Mouse (Mus musculus): ENCODE data around the gene Hist1h3b. TPM values are rescaled to one million over a fixed set of nuclear protein-coding genes. Genes with fewer than 3 reads are reported as not detected.
A peak's percentile ranks its signal among the peaks of the same experiment; 100 is the strongest.

Gene Hist1h3b
- polyA plus RNA-seq, 1 experiment from 2014 or later: 15.4 TPM

- DNase-seq (ENCODE audit: low spot score) (peak; percentile 69), ATAC-seq (replicated peaks; ENCODE audit: low FRiP score) (peak; percentile 91)
- 0 out of 2 replicates have a peak, but pooled peaks cover 2% of the 10 kb centered on the region for H3K4me1 ChIP-seq (replicated peaks; ENCODE audit: control insufficient read depth, insufficient read depth, low read length)
- no peak overlapping the region for H3K9ac ChIP-seq (ENCODE audit: low read length)
- H3K27ac ChIP-seq (ENCODE audit: low read depth, low read length): no peak overlapping the region
- peak overlapping the region; percentile 26; the same call in 1 of the 2 replicates for H3K4me2 ChIP-seq (ENCODE audit: low read depth, low read length, severe bottlenecking)
- H3K9me3 ChIP-seq (ENCODE audit: control insufficient read depth, low read length): no peaks in the 10 kb centered on the region
- no peaks in the 10 kb centered on the region for H3K36me3 ChIP-seq (ENCODE audit: control insufficient read depth, insufficient read depth, low read length)
- 26% methylated on average over 21 of the region's 21 CpGs for WGBS
- no peak overlapping the region for H3K4me3 ChIP-seq (ENCODE audit: low read depth, low read length)
- H3K27me3 ChIP-seq (ENCODE audit: control insufficient read depth, insufficient read depth, low read length): no peaks in the 10 kb centered on the region
These were observed 20.7 kb downstream of the Hist1h3b start for GRCm38 (mm10) chr13:23772561-23773313.

GRCm38 (mm10) chr13:23778339-23778738, 26.3 kb downstream of the Hist1h3b start:
- H3K4me3 ChIP-seq (ENCODE audit: low read depth, low read length): no peak overlapping the region
- H3K4me1 ChIP-seq (replicated peaks; ENCODE audit: control insufficient read depth, insufficient read depth, low read length): no peaks in the 10 kb centered on the region
- DNase-seq (ENCODE audit: low spot score): no peak
- H3K36me3 ChIP-seq (ENCODE audit: control insufficient read depth, insufficient read depth, low read length): no peaks in the 10 kb centered on the region
- H3K27me3 ChIP-seq (ENCODE audit: control insufficient read depth, insufficient read depth, low read length): no peaks in the 10 kb centered on the region
- H3K9ac ChIP-seq (ENCODE audit: low read length): no peak overlapping the region
- H3K9me3 ChIP-seq (ENCODE audit: control insufficient read depth, low read length): no peaks in the 10 kb centered on the region
- no peak overlapping the region for H3K4me2 ChIP-seq (ENCODE audit: low read depth, low read length, severe bottlenecking)
- no peak overlapping the region for H3K27ac ChIP-seq (ENCODE audit: low read depth, low read length)
- 89% methylated on average over 7 of the region's 7 CpGs for WGBS
- ATAC-seq (replicated peaks; ENCODE audit: low FRiP score): no peak

- Histone ChIP-seq H3K36me3 (ENCODE audit: control insufficient read depth, insufficient read depth, low read length) (no peaks in the 10 kb centered on the region), H3K9me3 (ENCODE audit: control insufficient read depth, low read length) (no peaks in the 10 kb centered on the region), H3K9ac (ENCODE audit: low read length) (no peak overlapping the region), H3K4me1 (replicated peaks; ENCODE audit: control insufficient read depth, insufficient read depth, low read length) (no peaks in the 10 kb centered on the region), H3K4me2 (ENCODE audit: low read depth, low read length, severe bottlenecking) (no peak overlapping the region), H3K4me3 (ENCODE audit: low read depth, low read length) (no peak overlapping the region), H3K27me3 (ENCODE audit: control insufficient read depth, insufficient read depth, low read length) (no peaks in the 10 kb centered on the region), H3K27ac (ENCODE audit: low read depth, low read length) (no peak overlapping the region)
- ATAC-seq (replicated peaks; ENCODE audit: low FRiP score) (no peak), DNase-seq (ENCODE audit: low spot score) (no peak)
- 87% methylated on average over 4 of the region's 4 CpGs for WGBS
These were observed 27.0 kb downstream of the Hist1h3b start for GRCm38 (mm10) chr13:23779025-23779424.

GRCm38 (mm10) chr13:23792520-23792919, 40.5 kb downstream of the Hist1h3b start:
- ATAC-seq (replicated peaks; ENCODE audit: low FRiP score) (no peak), DNase-seq (ENCODE audit: low spot score) (no peak)
- H3K4me3 ChIP-seq (ENCODE audit: low read depth, low read length): no peak overlapping the region
- WGBS: 47% methylated on average over 2 of the region's 2 CpGs
- no peaks in the 10 kb centered on the region for H3K27me3 ChIP-seq (ENCODE audit: control insufficient read depth, insufficient read depth, low read length)
- H3K4me1 ChIP-seq (replicated peaks; ENCODE audit: control insufficient read depth, insufficient read depth, low read length): no peaks in the 10 kb centered on the region
- no peak overlapping the region for H3K4me2 ChIP-seq (ENCODE audit: low read depth, low read length, severe bottlenecking)
- H3K36me3 ChIP-seq (ENCODE audit: control insufficient read depth, insufficient read depth, low read length): no peaks in the 10 kb centered on the region
- no peaks in the 10 kb centered on the region for H3K9me3 ChIP-seq (ENCODE audit: control insufficient read depth, low read length)
- no peak overlapping the region for H3K9ac ChIP-seq (ENCODE audit: low read length)
- no peak overlapping the region for H3K27ac ChIP-seq (ENCODE audit: low read depth, low read length)

- ATAC-seq (replicated peaks; ENCODE audit: low FRiP score): no peak
- H3K4me3 ChIP-seq (ENCODE audit: low read depth, low read length): no peak overlapping the region
- 91% methylated on average over 5 of the region's 5 CpGs for WGBS
These were observed 47.3 kb downstream of the Hist1h3b start for GRCm38 (mm10) chr13:23799405-23799804.

More at GRCm38 (mm10) chr13:23799405-23799804, 47.3 kb downstream of the Hist1h3b start:
- DNase-seq (ENCODE audit: low spot score): no peak
- Histone ChIP-seq H3K27ac (ENCODE audit: low read depth, low read length) (no peak overlapping the region), H3K9ac (ENCODE audit: low read length) (no peak overlapping the region), H3K27me3 (ENCODE audit: control insufficient read depth, insufficient read depth, low read length) (no peaks in the 10 kb centered on the region), H3K4me1 (replicated peaks; ENCODE audit: control insufficient read depth, insufficient read depth, low read length) (no peaks in the 10 kb centered on the region), H3K36me3 (ENCODE audit: control insufficient read depth, insufficient read depth, low read length) (no peaks in the 10 kb centered on the region), H3K9me3 (ENCODE audit: control insufficient read depth, low read length) (no peaks in the 10 kb centered on the region), H3K4me2 (ENCODE audit: low read depth, low read length, severe bottlenecking) (no peak overlapping the region)

Small RNA genes within 50 kb of the gene (microRNA-seq; reads per million reads assigned to microRNA genes)
- gene Gm44314 (ENCODE audit: insufficient number of aligned reads) (not detected), gene Gm44484 (ENCODE audit: insufficient number of aligned reads) (not detected)

Other genes with a start within 250 kb of the Hist1h3b start
- gene Hist1h4h, start 221.2 kb upstream of the Hist1h3b start, polyA plus RNA-seq (2014; fragmentation: Nextera tagmentation; extraction: Ambion mirVana): 2.0 and 4.9 TPM in 2 replicates
- 7.7 and 9.3 TPM in 2 replicates for gene Hist1h2af, start 218.4 kb upstream of the Hist1h3b start, polyA plus RNA-seq (2014; fragmentation: Nextera tagmentation; extraction: Ambion mirVana)
- 5.2 and 5.7 TPM in 2 replicates for gene Hist1h3g, start 216.8 kb upstream of the Hist1h3b start, polyA plus RNA-seq (2014; fragmentation: Nextera tagmentation; extraction: Ambion mirVana)
- 0.85 and 1.2 TPM in 2 replicates for gene Hist1h2bh, start 208.9 kb upstream of the Hist1h3b start, polyA plus RNA-seq (2014; fragmentation: Nextera tagmentation; extraction: Ambion mirVana)
- gene Hist1h3f, start 208.2 kb upstream of the Hist1h3b start, polyA plus RNA-seq (2014; fragmentation: Nextera tagmentation; extraction: Ambion mirVana): 0.92 and 1.4 TPM in 2 replicates
- gene Hist1h4f, start 200.6 kb upstream of the Hist1h3b start, polyA plus RNA-seq (2014; fragmentation: Nextera tagmentation; extraction: Ambion mirVana): 1.2 and 1.3 TPM in 2 replicates
- gene Hist1h1d, start 199.0 kb upstream of the Hist1h3b start, polyA plus RNA-seq (2014; fragmentation: Nextera tagmentation; extraction: Ambion mirVana): 0.87 and 0.92 TPM in 2 replicates
- gene Hist1h3e, start 189.9 kb upstream of the Hist1h3b start, polyA plus RNA-seq (2014; fragmentation: Nextera tagmentation; extraction: Ambion mirVana): 6.7 and 10.4 TPM in 2 replicates
- 96.4 and 102 TPM in 2 replicates for gene Hist1h2ae, start 181.0 kb upstream of the Hist1h3b start, polyA plus RNA-seq (2014; fragmentation: Nextera tagmentation; extraction: Ambion mirVana)
- 7.4 and 10.0 TPM in 2 replicates for gene Hist1h2bg, start 180.9 kb upstream of the Hist1h3b start, polyA plus RNA-seq (2014; fragmentation: Nextera tagmentation; extraction: Ambion mirVana)
- 4.5 and 5.9 TPM in 2 replicates for gene Hist1h2bf, start 178.1 kb upstream of the Hist1h3b start, polyA plus RNA-seq (2014; fragmentation: Nextera tagmentation; extraction: Ambion mirVana)
- gene Hist1h2ad, start 177.9 kb upstream of the Hist1h3b start, polyA plus RNA-seq (2014; fragmentation: Nextera tagmentation; extraction: Ambion mirVana): 2.5 and 3.0 TPM in 2 replicates
- 11.9 and 13.9 TPM in 2 replicates for gene Hist1h3d, start 176.5 kb upstream of the Hist1h3b start, polyA plus RNA-seq (2014; fragmentation: Nextera tagmentation; extraction: Ambion mirVana)
- gene Hist1h4d, start 170.7 kb upstream of the Hist1h3b start, polyA plus RNA-seq (2014; fragmentation: Nextera tagmentation; extraction: Ambion mirVana): 132 and 133 TPM in 2 replicates
- gene Hist1h2be, start 131.1 kb upstream of the Hist1h3b start, polyA plus RNA-seq (2014; fragmentation: Nextera tagmentation; extraction: Ambion mirVana): 4.0 and 4.6 TPM in 2 replicates
- 27.3 and 27.7 TPM in 2 replicates for gene Hist1h1e, start 129.7 kb upstream of the Hist1h3b start, polyA plus RNA-seq (2014; fragmentation: Nextera tagmentation; extraction: Ambion mirVana)
- 1.1 and 1.2 TPM in 2 replicates for gene Hist1h2ac, start 68.3 kb upstream of the Hist1h3b start, polyA plus RNA-seq (2014; fragmentation: Nextera tagmentation; extraction: Ambion mirVana)
- gene Hist1h2bc, start 68.1 kb upstream of the Hist1h3b start, polyA plus RNA-seq (2014; fragmentation: Nextera tagmentation; extraction: Ambion mirVana): 23.4 and 25.3 TPM in 2 replicates
- 0.51 TPM in 1 of 2 replicates, not detected in the other for gene Hist1h1t, start 56.5 kb upstream of the Hist1h3b start, polyA plus RNA-seq (2014; fragmentation: Nextera tagmentation; extraction: Ambion mirVana)
- 6.0 and 6.8 TPM in 2 replicates for gene Hist1h4c, start 53.8 kb upstream of the Hist1h3b start, polyA plus RNA-seq (2014; fragmentation: Nextera tagmentation; extraction: Ambion mirVana)
- gene Hfe, start 41.4 kb upstream of the Hist1h3b start, polyA plus RNA-seq (2014; fragmentation: Nextera tagmentation; extraction: Ambion mirVana): 2.2 TPM in 2 replicates
- gene Hist1h1c, start 13.5 kb upstream of the Hist1h3b start, polyA plus RNA-seq (2014; fragmentation: Nextera tagmentation; extraction: Ambion mirVana): 14.5 and 15.2 TPM in 2 replicates
- gene Hist1h3c, start 6.7 kb upstream of the Hist1h3b start, polyA plus RNA-seq (2014; fragmentation: Nextera tagmentation; extraction: Ambion mirVana): 8.7 and 10.6 TPM in 2 replicates
- 2.6 and 3.4 TPM in 2 replicates for gene Hist1h2bb, start 5.5 kb upstream of the Hist1h3b start, polyA plus RNA-seq (2014; fragmentation: Nextera tagmentation; extraction: Ambion mirVana)
- gene Hist1h2ab, start 1.1 kb upstream of the Hist1h3b start, polyA plus RNA-seq (2014; fragmentation: Nextera tagmentation; extraction: Ambion mirVana): 59.7 and 63.1 TPM in 2 replicates
- gene Hist1h4b, start 4.7 kb downstream of the Hist1h3b start, polyA plus RNA-seq (2014; fragmentation: Nextera tagmentation; extraction: Ambion mirVana): 4.7 and 5.9 TPM in 2 replicates
- 0.95 TPM in 1 of 2 replicates, not detected in the other for gene Hist1h4a, start 9.0 kb downstream of the Hist1h3b start, polyA plus RNA-seq (2014; fragmentation: Nextera tagmentation; extraction: Ambion mirVana)
- 2.9 and 5.4 TPM in 2 replicates for gene Hist1h3a, start 10.1 kb downstream of the Hist1h3b start, polyA plus RNA-seq (2014; fragmentation: Nextera tagmentation; extraction: Ambion mirVana)
- gene Hist1h1a, start 11.4 kb downstream of the Hist1h3b start, polyA plus RNA-seq (2014; fragmentation: Nextera tagmentation; extraction: Ambion mirVana): 2.7 and 4.0 TPM in 2 replicates
- 0.13 TPM in 1 of 2 replicates, not detected in the other for gene Trim38, start 17.6 kb downstream of the Hist1h3b start, polyA plus RNA-seq (2014; fragmentation: Nextera tagmentation; extraction: Ambion mirVana)
- gene Slc17a2, start 54.7 kb downstream of the Hist1h3b start, polyA plus RNA-seq (2014; fragmentation: Nextera tagmentation; extraction: Ambion mirVana): not detected in 2 replicates
- not detected in 2 replicates for gene Slc17a3, start 87.2 kb downstream of the Hist1h3b start, polyA plus RNA-seq (2014; fragmentation: Nextera tagmentation; extraction: Ambion mirVana)
- gene Slc17a1, start 115.5 kb downstream of the Hist1h3b start, polyA plus RNA-seq (2014; fragmentation: Nextera tagmentation; extraction: Ambion mirVana): not detected in 2 replicates
- gene Slc17a4, start 162.7 kb downstream of the Hist1h3b start, polyA plus RNA-seq (2014; fragmentation: Nextera tagmentation; extraction: Ambion mirVana): not detected in 2 replicates
- not detected in 2 replicates for gene Hist1h2ba, start 181.9 kb downstream of the Hist1h3b start, polyA plus RNA-seq (2014; fragmentation: Nextera tagmentation; extraction: Ambion mirVana)
- gene Hist1h2aa, start 182.2 kb downstream of the Hist1h3b start, polyA plus RNA-seq (2014; fragmentation: Nextera tagmentation; extraction: Ambion mirVana): not detected in 2 replicates
- gene Scgn, start 238.9 kb downstream of the Hist1h3b start, polyA plus RNA-seq (2014; fragmentation: Nextera tagmentation; extraction: Ambion mirVana): 0.57 and 0.73 TPM in 2 replicates